Mouse (Mus musculus) bone marrow macrophage, adult 2 months (primary cell): Measurements from ENCODE around the gene Cpvl.

Source experiments
- CTCF ChIP-seq: IDR thresholded peaks from 2 replicates; pipeline ENCODE4 v1.5.1; 2012; ENCODE audit warnings: low read depth, mild to moderate bottlenecking, low read length, moderate library complexity
- POLR2A ChIP-seq: IDR thresholded peaks from 2 replicates; pipeline ENCODE4 v1.6.1; 2012; ENCODE audit warnings: mild to moderate bottlenecking, low read depth, low read length, borderline replicate concordance

DNA sequence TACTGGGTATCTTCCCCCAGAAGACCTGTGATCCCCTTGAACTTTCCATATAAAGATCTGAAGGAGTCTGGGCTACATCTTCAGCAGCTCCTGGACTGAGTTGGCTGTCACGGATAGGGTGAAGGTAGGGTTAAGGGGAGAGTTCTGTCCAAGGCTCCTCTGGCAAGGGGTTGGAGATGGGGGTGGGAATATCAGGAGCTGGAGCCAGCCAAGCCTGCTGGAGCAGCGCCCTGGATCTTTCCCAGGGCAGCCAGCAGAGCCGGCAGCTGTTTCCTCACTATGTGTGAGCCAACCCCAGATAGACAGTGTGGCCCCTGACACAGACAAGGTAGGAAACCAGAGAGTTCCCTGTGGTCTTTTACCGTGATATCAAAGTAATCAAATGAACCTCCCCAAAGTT is 153.3 kb downstream of the Cpvl start:
- TF ChIP-seq POLR2A (no peak), CTCF (no peak)
